Mouse (Mus musculus): ENCODE results near the gene Prr19.
"Not testable (repeated sequence)": the region's sequence is repeated elsewhere in the genome, so short reads cannot be mapped to it uniquely, and the experiment has no call there.

Prr19 gene

DNA sequence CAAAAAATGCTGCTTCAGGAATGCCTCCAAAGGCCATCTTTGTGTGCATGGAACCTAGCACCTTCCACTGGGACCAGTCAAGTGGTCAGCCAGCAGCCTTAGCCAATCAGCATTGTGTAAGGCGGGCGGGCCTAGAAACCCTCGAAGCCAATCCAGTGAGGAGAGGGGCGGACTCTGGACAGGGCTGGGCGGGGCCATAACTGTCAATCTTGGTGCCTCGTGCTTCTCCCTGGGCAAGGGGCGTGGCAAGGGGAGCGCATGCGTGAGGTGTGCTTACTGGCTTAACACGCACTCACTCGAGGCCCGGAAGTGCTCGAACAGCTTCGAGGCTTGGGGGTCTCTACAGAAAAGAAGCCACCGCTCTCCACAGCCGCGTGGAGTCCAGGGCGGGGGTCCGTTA lies at the start of gene Prr19:
Gene Prr19, plus strand, starts transcription at position 349 of the 400 bp plus-strand sequence.
- DNase-seq: no peak

- no peak for DNase-seq
Measured at GRCm38 (mm10) chr7:25251822-25252221, 49.4 kb upstream of the Prr19 start.

- DNase-seq: no peak
Measured at GRCm38 (mm10) chr7:25261896-25262295, 39.3 kb upstream of the Prr19 start.

- peak; percentile 6 for DNase-seq
Measured at GRCm38 (mm10) chr7:25263968-25264870, 37.0 kb upstream of the Prr19 start.

- DNase-seq: not testable (repeated sequence)
Measured at GRCm38 (mm10) chr7:25265743-25266142, 35.5 kb upstream of the Prr19 start.

GRCm38 (mm10) chr7:25266180-25266962 lies 34.8 kb upstream of the Prr19 start:
- DNase-seq: no peak

DNA sequence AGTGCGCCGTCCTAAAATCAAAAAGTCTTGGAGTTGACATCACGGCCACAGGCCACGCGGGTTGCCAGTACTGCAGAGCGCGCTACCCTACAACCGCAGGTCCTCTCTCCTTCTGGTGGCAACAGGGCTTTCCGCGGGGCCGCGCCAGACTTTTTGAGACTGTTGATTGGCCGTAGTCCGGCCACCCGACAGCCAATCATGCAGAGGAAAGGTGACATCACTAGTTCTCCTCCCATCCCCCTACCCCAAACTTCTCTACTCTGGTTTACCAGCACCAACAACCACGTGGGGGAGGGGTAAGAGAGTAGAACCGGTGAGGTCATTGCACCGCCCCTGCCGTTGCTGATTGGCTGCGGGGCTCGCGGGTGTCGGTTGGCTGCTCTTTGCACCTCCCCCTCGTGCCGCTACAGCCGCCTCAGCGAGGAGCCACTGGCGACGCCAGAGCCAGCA lies 33.9 kb upstream of the Prr19 start, which contains the start of gene Cic:
Gene Cic, plus strand, starts transcription at position 404 of the 450 bp plus-strand sequence.
- DNase-seq: peak; percentile 100

DNA sequence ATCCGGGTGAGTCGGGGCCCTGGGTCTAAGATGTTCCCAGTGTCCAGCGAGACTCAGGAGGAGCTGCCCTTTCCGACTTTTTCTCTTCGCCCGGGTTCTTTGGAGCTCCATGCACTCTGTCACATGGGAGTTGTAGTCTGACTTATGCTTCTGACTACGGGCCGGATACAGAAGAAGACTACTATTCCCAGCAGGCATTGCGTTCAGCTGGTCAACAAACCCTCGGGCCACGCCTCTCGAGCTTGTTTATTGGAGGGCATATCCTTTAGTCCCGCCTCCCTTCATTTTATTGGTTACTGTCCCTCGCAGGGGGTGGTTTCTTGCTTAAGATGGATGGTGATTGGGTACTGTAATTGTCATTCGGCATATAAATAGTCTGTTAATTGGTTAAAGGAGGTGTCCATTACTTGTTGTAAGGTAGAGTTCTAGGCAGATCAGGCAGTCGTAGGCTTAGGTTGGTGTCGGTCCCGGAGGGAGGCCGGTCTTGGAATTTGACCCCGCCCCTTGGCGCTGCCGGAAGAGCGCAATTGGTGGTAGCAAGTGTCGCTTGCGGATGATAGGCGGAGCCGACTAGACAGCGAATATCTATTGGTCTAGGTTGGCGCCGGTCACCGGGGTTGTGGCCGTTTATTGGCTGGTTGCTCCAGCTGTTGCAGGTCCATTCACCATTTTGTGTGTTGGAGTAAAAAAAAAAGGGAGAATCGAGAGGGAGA lies 33.3 kb upstream of the Prr19 start:
- peak; percentile 100 for DNase-seq

GRCm38 (mm10) chr7:25268588-25268987 lies 32.6 kb upstream of the Prr19 start:
- DNase-seq: peak; percentile 11

- DNase-seq: no peak
Measured at GRCm38 (mm10) chr7:25269029-25269428, 32.2 kb upstream of the Prr19 start.

DNA sequence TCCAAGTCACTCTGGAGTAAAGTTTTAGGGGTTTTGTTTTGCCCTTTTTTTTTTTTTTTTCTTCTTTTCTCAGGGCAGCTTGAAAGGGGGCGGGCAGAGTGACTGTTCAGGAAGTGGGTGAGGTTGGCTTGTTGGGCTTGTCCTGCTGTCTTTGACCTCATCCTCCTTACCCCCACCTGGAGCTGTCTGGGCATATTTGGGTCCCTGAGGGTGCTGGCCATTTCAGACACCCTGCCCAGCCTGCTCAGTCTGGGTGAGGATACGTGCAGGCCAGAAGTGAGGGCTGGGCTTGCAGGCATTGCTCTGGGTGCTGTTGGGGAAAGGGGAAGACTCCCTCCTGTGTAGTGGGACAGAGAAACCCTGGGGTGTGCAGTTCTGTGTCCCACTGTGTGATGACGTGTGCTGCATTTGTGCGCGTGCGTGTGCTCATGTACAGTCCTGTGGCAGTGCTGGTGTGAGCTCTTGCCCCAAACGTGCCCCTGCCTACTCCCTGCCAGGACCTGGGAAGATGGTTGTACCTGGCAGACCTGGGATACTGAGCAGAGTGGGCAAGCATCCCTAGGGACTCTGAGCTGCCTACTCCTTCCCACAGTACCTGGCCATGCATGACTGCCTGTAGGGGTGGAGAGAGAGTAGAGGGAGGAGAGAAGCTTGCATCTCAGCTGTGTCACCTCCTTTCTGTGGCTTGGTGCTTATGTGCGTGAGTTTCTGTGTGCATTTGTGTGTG lies 31.5 kb upstream of the Prr19 start:
- no peak for DNase-seq

DNA sequence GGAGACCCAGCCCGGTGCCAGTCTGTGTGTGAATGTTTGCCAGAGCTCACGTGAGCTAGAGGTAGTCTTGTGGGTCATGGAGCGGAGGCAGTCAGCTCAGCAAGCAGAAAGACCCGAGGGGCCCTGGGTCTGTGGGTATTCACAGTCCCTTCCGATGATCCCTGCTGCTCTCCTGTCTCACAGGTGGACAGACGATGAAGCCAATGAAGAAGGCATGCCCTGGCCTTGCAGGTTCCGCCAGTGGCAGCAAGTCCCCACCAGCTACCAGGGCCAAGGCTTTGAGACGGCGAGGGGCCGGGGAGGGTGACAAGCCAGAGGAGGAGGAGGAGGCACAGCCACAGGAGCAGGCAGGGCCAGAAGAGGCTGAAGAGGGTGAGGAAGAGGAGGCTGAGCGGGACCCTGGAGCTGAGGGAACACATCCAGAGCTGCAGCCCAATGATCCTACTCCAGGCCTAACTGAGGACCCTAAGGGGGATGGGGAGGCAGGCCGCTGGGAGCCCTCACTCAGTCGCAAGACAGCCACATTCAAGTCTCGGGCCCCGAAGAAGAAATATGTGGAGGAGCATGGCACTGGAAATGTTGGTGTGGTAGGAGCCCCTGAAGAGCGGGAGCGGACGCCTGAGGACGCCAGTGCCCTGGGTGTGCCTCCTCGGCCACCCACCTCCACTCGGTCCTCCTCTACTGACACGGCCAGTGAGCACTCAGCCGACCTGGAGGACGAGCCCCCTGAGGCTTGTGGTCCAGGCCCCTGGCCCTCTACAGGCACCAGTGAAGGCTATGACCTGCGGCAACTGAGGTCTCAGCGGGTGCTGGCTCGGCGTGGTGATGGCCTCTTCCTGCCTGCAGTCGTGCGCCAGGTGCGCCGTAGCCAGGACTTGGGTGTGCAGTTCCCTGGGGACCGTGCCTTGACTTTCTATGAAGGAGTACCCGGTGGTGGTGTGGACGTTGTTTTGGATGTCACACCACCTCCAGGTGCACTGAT lies 30.3 kb upstream of the Prr19 start:
- peak; percentile 8 for DNase-seq

DNA sequence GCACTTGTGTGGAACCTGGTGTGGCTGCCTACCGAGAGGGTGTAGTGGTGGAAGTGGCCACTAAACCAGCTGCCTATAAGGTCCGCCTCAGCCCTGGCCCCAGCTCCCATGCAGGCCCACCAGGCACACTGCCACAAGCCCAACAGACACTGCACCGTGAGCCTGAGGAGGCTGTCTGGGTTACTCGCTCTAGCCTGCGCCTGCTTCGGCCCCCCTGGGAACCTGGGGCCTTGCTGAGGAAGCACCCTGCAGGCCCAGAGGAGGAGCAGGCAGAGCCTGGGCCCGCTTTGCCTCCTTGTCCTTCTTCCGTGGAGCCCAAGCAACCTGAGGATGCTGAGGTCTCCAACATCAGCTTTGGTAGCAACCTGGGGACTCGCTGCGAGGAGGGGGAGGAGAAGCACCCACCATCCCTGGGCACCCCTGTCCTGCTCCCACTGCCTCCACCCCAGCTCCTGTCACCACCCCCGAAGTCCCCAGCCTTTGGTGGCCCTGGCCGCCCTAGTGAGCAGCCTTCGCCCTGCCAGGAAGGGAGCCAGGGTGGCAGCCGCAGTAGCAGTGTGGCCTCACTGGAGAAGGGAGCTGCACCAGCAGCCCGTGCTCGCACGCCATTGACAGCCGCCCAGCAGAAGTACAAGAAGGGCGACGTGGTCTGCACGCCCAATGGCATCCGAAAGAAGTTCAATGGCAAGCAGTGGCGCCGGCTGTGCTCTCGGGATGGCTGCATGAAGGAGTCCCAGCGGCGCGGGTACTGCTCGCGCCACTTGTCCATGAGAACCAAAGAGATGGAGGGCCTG lies 29.4 kb upstream of the Prr19 start:
- DNase-seq: no peak

- no peak for DNase-seq
Measured at GRCm38 (mm10) chr7:25272445-25273258, 28.6 kb upstream of the Prr19 start.

GRCm38 (mm10) chr7:25273259-25274241 lies 27.7 kb upstream of the Prr19 start:
- no peak for DNase-seq

- no peak for DNase-seq
Measured at GRCm38 (mm10) chr7:25274571-25274970, 26.6 kb upstream of the Prr19 start.

DNA sequence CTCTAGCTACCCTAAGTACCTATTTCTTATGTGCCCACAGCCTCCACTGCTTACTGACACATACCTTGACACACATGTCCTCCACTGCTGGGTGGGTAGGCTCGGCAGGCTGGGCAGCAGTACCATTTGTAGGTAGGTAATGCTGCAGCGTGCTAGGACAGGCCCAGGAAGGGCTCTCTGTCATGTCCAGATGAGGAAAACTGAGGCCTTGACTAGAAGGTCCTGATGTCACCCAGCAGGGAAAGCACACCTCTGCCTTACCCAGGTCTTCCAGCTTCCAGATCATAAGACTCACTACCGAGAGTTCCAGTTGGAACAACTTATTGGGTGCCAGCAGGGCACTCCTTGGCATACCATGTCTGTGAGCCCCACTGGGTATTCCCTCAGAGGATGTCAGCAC lies 26.2 kb upstream of the Prr19 start:
- DNase-seq: no peak

Measured in layer of hippocampus, adult 9-11 months (tissue).